In genomic region chr16:76438093-76438883, GRCm38 (mm10) we compare ENCODE assay signal across 13 mouse cellular contexts.
DNase-seq lines count a peak whose midpoint lies in the region.
"Had no signal": no experiment of that assay in that cellular context is flagged by ENCODE, and none has a peak within 500 bp of the region (broad histone marks: within the 10 kb centered on the region; RNA-seq: fewer than 3 reads in every experiment).

No protein-coding gene starts in this region.

- DNase-seq in ovary, adult 18-20 months (ENCODE audit: low spot score) = peak; percentile 80
- no peak for DNase-seq in ovary, postnatal 10 days (ENCODE audit: low spot score)
- DNase-seq in adrenal gland, postnatal 10 days = peak; percentile 75
- peak; percentile 23 for DNase-seq in gastrocnemius, postnatal 10 days
- DNase-seq in skeletal muscle tissue, adult 2 months (ENCODE audit: low read depth, low spot score) = peak; percentile 88
- DNase-seq in spleen, adult 18-20 months = no peak
- DNase-seq in yolk sac, embryonic 10.5 days (ENCODE audit: low spot score) = no peak
- no peak for DNase-seq in lung, postnatal 14 days
- DNase-seq: kidney, adult 18-20 months; kidney, postnatal 36 days; layer of hippocampus, postnatal 36 days; lung, adult 18-20 months; thymus, postnatal 14 days had no signal

Comparison
In these comparisons a context has a peak if more than half of its experiments do, and no peak if none do; other contexts are left out.
1. DNase-seq: peak in ovary, adult 18-20 months (single experiment), adrenal gland, postnatal 10 days (single experiment), gastrocnemius, postnatal 10 days (single experiment) and skeletal muscle tissue, adult 2 months (single experiment); none in ovary, postnatal 10 days (single experiment), spleen, adult 18-20 months (0 of 2), yolk sac, embryonic 10.5 days (single experiment) and lung, postnatal 14 days (single experiment).